Comparison of ENCODE assay signal across 20 mouse cellular contexts in genomic region chr9:114759886-114760285, GRCm38 (mm10). TPM values are rescaled to one million over a fixed set of nuclear protein-coding genes. Genes with fewer than 3 reads are reported as not detected.
DNase-seq lines count a peak whose midpoint lies in the region; ATAC-seq lines count a peak whose summit lies in the region.
"Had no signal": no experiment of that assay in that cellular context is flagged by ENCODE, and none has a peak within 500 bp of the region (broad histone marks: within the 10 kb centered on the region; RNA-seq: fewer than 3 reads in every experiment).

No protein-coding gene starts in this region.

- no peaks in the 10 kb centered on the region for H3K36me3 ChIP-seq in forebrain, embryonic 14.5 days (ENCODE audit: control insufficient read depth, insufficient read depth, low read length)
- H3K36me3 ChIP-seq in forebrain, embryonic 15.5 days, result no peaks in the 10 kb centered on the region
- H3K36me3 ChIP-seq in kidney, embryonic 15.5 days, result peaks cover 45% of the 10 kb centered on the region
- H3K36me3 ChIP-seq in neural tube, embryonic 13.5 days, result no peaks in the 10 kb centered on the region
- no peaks in the 10 kb centered on the region for H3K36me3 ChIP-seq in neural tube, embryonic 15.5 days

- DNase-seq in forebrain, embryonic 14.5 days (ENCODE audit: low spot score), result no peak
- no peak for DNase-seq in kidney, adult 11 months
- DNase-seq in retina, embryonic 14.5 days (ENCODE audit: low spot score), result peak; percentile 69
- DNase-seq in cerebellum, adult 11 months, result no peak
- DNase-seq: adrenal gland, adult 2 months; adrenal gland, postnatal 25 days; cerebellum, adult 9-10 months; cerebellum, postnatal 25 days; gastrocnemius, postnatal 14 days; heart, adult 2 months; heart, postnatal 14 days had no signal

- 45% methylated on average over 4 of the region's 4 CpGs for WGBS in forebrain, embryonic 14.5 days
- 32% methylated on average over 4 of the region's 4 CpGs for WGBS in forebrain, embryonic 15.5 days
- 88% methylated on average over 4 of the region's 4 CpGs for WGBS in kidney, embryonic 15.5 days
- WGBS in neural tube, embryonic 13.5 days, result 47% methylated on average over 4 of the region's 4 CpGs
- 60% methylated on average over 4 of the region's 4 CpGs for WGBS in neural tube, embryonic 15.5 days

- no peak overlapping the region for H3K4me3 ChIP-seq in forebrain, embryonic 14.5 days (ENCODE audit: low read depth, low read length)
- H3K4me3 ChIP-seq in forebrain, embryonic 15.5 days, result no peak overlapping the region
- H3K4me3 ChIP-seq in kidney, embryonic 15.5 days (replicated peaks), result no peak overlapping the region
- H3K4me3 ChIP-seq in neural tube, embryonic 13.5 days, result no peak overlapping the region
- H3K4me3 ChIP-seq in neural tube, embryonic 15.5 days (replicated peaks), result no peak overlapping the region
- H3K4me3 ChIP-seq: embryonic facial prominence, embryonic 12.5 days; forebrain, embryonic 13.5 days; heart, adult 2 months; heart, embryonic 15.5 days had no signal

- no peak overlapping the region for H3K9ac ChIP-seq in forebrain, embryonic 14.5 days (ENCODE audit: low read length)
- H3K9ac ChIP-seq in forebrain, embryonic 15.5 days (replicated peaks), result no peak overlapping the region
- no peak overlapping the region for H3K9ac ChIP-seq in kidney, embryonic 15.5 days
- no peak overlapping the region for H3K9ac ChIP-seq in neural tube, embryonic 13.5 days
- no peak overlapping the region for H3K9ac ChIP-seq in neural tube, embryonic 15.5 days (replicated peaks)
- H3K9ac ChIP-seq: embryonic facial prominence, embryonic 12.5 days; forebrain, embryonic 13.5 days; heart, embryonic 15.5 days had no signal

- no peak overlapping the region for H3K4me2 ChIP-seq in forebrain, embryonic 14.5 days (ENCODE audit: low read length)
- no peak overlapping the region for H3K4me2 ChIP-seq in forebrain, embryonic 15.5 days (replicated peaks)
- H3K4me2 ChIP-seq in kidney, embryonic 15.5 days, result no peak overlapping the region
- H3K4me2 ChIP-seq in neural tube, embryonic 13.5 days, result no peak overlapping the region
- no peak overlapping the region for H3K4me2 ChIP-seq in neural tube, embryonic 15.5 days
- H3K4me2 ChIP-seq: embryonic facial prominence, embryonic 12.5 days; forebrain, embryonic 13.5 days; heart, embryonic 11.5 days; heart, embryonic 15.5 days had no signal

- no peak overlapping the region for H3K27ac ChIP-seq in forebrain, embryonic 14.5 days (ENCODE audit: low read depth, low read length)
- no peak overlapping the region for H3K27ac ChIP-seq in forebrain, embryonic 15.5 days (replicated peaks)
- 0 out of 2 replicates have a peak overlapping the region, but pooled peaks have one; percentile 18 for H3K27ac ChIP-seq in kidney, embryonic 15.5 days
- peak overlapping the region; percentile 52 for H3K27ac ChIP-seq in neural tube, embryonic 13.5 days (replicated peaks)
- H3K27ac ChIP-seq in neural tube, embryonic 15.5 days (replicated peaks), result no peak overlapping the region
- H3K27ac ChIP-seq: embryonic facial prominence, embryonic 12.5 days; forebrain, embryonic 13.5 days; heart, adult 2 months; heart, embryonic 15.5 days; hindbrain, postnatal 0 days had no signal

- no peaks in the 10 kb centered on the region for H3K9me3 ChIP-seq in forebrain, embryonic 14.5 days (replicated peaks; ENCODE audit: control insufficient read depth, low read length)
- no peaks in the 10 kb centered on the region for H3K9me3 ChIP-seq in forebrain, embryonic 15.5 days
- H3K9me3 ChIP-seq in kidney, embryonic 15.5 days (replicated peaks), result no peaks in the 10 kb centered on the region
- H3K9me3 ChIP-seq in neural tube, embryonic 13.5 days, result no peaks in the 10 kb centered on the region
- H3K9me3 ChIP-seq in neural tube, embryonic 15.5 days (replicated peaks), result no peaks in the 10 kb centered on the region
- H3K9me3 ChIP-seq: embryonic facial prominence, embryonic 12.5 days; forebrain, embryonic 13.5 days; heart, embryonic 15.5 days had no signal

- ATAC-seq in forebrain, embryonic 14.5 days, result 0 out of 2 replicates have a peak, but pooled peaks have one; percentile 34
- no peak for ATAC-seq in forebrain, embryonic 15.5 days (replicated peaks)
- ATAC-seq in kidney, embryonic 15.5 days (replicated peaks; ENCODE audit: low FRiP score), result no peak
- peak; percentile 48 for ATAC-seq in neural tube, embryonic 13.5 days (ENCODE audit: low read depth)
- no peak for ATAC-seq in neural tube, embryonic 15.5 days (ENCODE audit: low FRiP score)
- ATAC-seq: forebrain, embryonic 13.5 days; hindbrain, postnatal 0 days had no signal

- 0 out of 2 replicates have a peak, but pooled peaks cover 3% of the 10 kb centered on the region for H3K4me1 ChIP-seq in forebrain, embryonic 14.5 days (ENCODE audit: control insufficient read depth, insufficient read depth, low read length)
- no peaks in the 10 kb centered on the region for H3K4me1 ChIP-seq in forebrain, embryonic 15.5 days
- peaks cover 5% of the 10 kb centered on the region for H3K4me1 ChIP-seq in kidney, embryonic 15.5 days
- peaks cover 12% of the 10 kb centered on the region for H3K4me1 ChIP-seq in neural tube, embryonic 13.5 days (replicated peaks)
- peaks cover 8% of the 10 kb centered on the region; the same call in 1 of the 2 replicates for H3K4me1 ChIP-seq in neural tube, embryonic 15.5 days
- H3K4me1 ChIP-seq: embryonic facial prominence, embryonic 12.5 days; heart, embryonic 15.5 days had no signal

- no peaks in the 10 kb centered on the region for H3K27me3 ChIP-seq in forebrain, embryonic 14.5 days (replicated peaks; ENCODE audit: control insufficient read depth, insufficient read depth, low read length)
- no peaks in the 10 kb centered on the region for H3K27me3 ChIP-seq in forebrain, embryonic 15.5 days
- no peaks in the 10 kb centered on the region for H3K27me3 ChIP-seq in kidney, embryonic 15.5 days
- H3K27me3 ChIP-seq in neural tube, embryonic 13.5 days, result no peaks in the 10 kb centered on the region
- H3K27me3 ChIP-seq in neural tube, embryonic 15.5 days (replicated peaks), result no peaks in the 10 kb centered on the region
- H3K27me3 ChIP-seq: embryonic facial prominence, embryonic 12.5 days; forebrain, embryonic 13.5 days; heart, embryonic 15.5 days had no signal

RNA-seq across cellular contexts. Expression of gene Cmtm7, which starts 21.8 kb away (rescaled TPM):
- polyA plus RNA-seq in forebrain, embryonic 14.5 days (2014; fragmentation: Nextera tagmentation; extraction: Ambion mirVana), result 16.5 and 25.6 TPM in 2 replicates
- 15.2 and 18.1 TPM in 2 replicates for polyA plus RNA-seq in forebrain, embryonic 15.5 days (2015; fragmentation: Nextera tagmentation; extraction: Ambion mirVana)
- polyA plus RNA-seq in kidney, embryonic 15.5 days (2015; fragmentation: Nextera tagmentation; extraction: Ambion mirVana), result 102 TPM in 2 replicates
- polyA plus RNA-seq in neural tube, embryonic 13.5 days (2015; fragmentation: Nextera tagmentation; extraction: Ambion mirVana), result 22.0 and 26.6 TPM in 2 replicates
- 13.0 and 71.4 TPM in 2 replicates for polyA plus RNA-seq in neural tube, embryonic 15.5 days (2015; fragmentation: Nextera tagmentation; extraction: Ambion mirVana)

RNA-seq across cellular contexts. Expression of gene Cmtm6, which starts 29.0 kb away (rescaled TPM):
- 23.9 and 26.1 TPM in 2 replicates for polyA plus RNA-seq in forebrain, embryonic 14.5 days (2014; fragmentation: Nextera tagmentation; extraction: Ambion mirVana)
- polyA plus RNA-seq in forebrain, embryonic 15.5 days (2015; fragmentation: Nextera tagmentation; extraction: Ambion mirVana), result 24.7 and 26.5 TPM in 2 replicates
- 56.3 and 57.6 TPM in 2 replicates for polyA plus RNA-seq in kidney, embryonic 15.5 days (2015; fragmentation: Nextera tagmentation; extraction: Ambion mirVana)
- polyA plus RNA-seq in neural tube, embryonic 13.5 days (2015; fragmentation: Nextera tagmentation; extraction: Ambion mirVana), result 20.3 and 22.3 TPM in 2 replicates
- polyA plus RNA-seq in neural tube, embryonic 15.5 days (2015; fragmentation: Nextera tagmentation; extraction: Ambion mirVana), result 17.9 and 29.2 TPM in 2 replicates

Comparison
In these comparisons a context has a peak if more than half of its experiments do, and no peak if none do; other contexts are left out.
1. ATAC-seq: peak in forebrain, embryonic 14.5 days (single experiment) and neural tube, embryonic 13.5 days (single experiment); none in forebrain, embryonic 15.5 days (single experiment), kidney, embryonic 15.5 days (single experiment) and neural tube, embryonic 15.5 days (single experiment).
2. H3K27ac ChIP-seq: peak in kidney, embryonic 15.5 days (single experiment) and neural tube, embryonic 13.5 days (single experiment); none in forebrain, embryonic 14.5 days (single experiment), forebrain, embryonic 15.5 days (single experiment) and neural tube, embryonic 15.5 days (single experiment).